Mouse (Mus musculus) liver, adult 2 months (tissue): ENCODE measurements around the gene Wwox. TPM values are rescaled to one million over a fixed set of nuclear protein-coding genes. Genes with fewer than 3 reads are reported as not detected.

ENCODE experiments used
- DNase-seq: peaks from one replicate; pipeline ENCODE4 v3.0.0-alpha.2; 2011; ENCODE audit warnings: low read depth, low spot score; ENCODE audit errors: extremely low read depth
- H3K27ac ChIP-seq: fragments of 200-500 bp; replicated peaks from 2 replicates; pipeline ENCODE4 v1.5.1; 2012; ENCODE audit warnings: low read depth, mild to moderate bottlenecking, control low read depth, inconsistent platforms, low read length; ENCODE audit not compliant: insufficient read depth
- H3K27me3 ChIP-seq: fragments of 200-500 bp; 2 replicates; pipeline ENCODE4 v1.6.1; 2012; ENCODE audit warnings: mild to moderate bottlenecking, moderate library complexity, low read length, inconsistent platforms; ENCODE audit not compliant: control insufficient read depth, insufficient read depth
- H3K36me3 ChIP-seq: fragments of 200-500 bp; 2 replicates; pipeline ENCODE4 v1.6.1; 2012; ENCODE audit warnings: low read length, inconsistent platforms; ENCODE audit not compliant: control insufficient read depth, insufficient read depth
- H3K4me1 ChIP-seq: fragments of 200-500 bp; 2 replicates; pipeline ENCODE4 v1.6.1; 2011; ENCODE audit warnings: low read length; ENCODE audit not compliant: control insufficient read depth, insufficient read depth
- H3K4me3 ChIP-seq: fragments of 200-500 bp; 2 replicates; pipeline ENCODE4 v1.5.1; 2011; ENCODE audit warnings: low read depth, mild to moderate bottlenecking, control low read depth, low read length, moderate library complexity; ENCODE audit not compliant: insufficient read depth
- H3K79me2 ChIP-seq: fragments of 200-500 bp; 2 replicates; pipeline ENCODE4 v1.6.1; 2012; ENCODE audit warnings: inconsistent platforms, mild to moderate bottlenecking, low read length, moderate library complexity; ENCODE audit not compliant: control insufficient read depth, insufficient read depth
- H3K9ac ChIP-seq: fragments of 200-500 bp; 2 replicates; pipeline ENCODE4 v1.6.1; 2012; ENCODE audit warnings: low read depth, mild to moderate bottlenecking, control low read depth, inconsistent platforms, low read length
- CTCF ChIP-seq: fragments of 200-500 bp; IDR thresholded peaks from 2 replicates; pipeline ENCODE4 v1.5.1; 2011; ENCODE audit warnings: low read depth, low read length, control low read depth
- POLR2A ChIP-seq: fragments of 200-500 bp; IDR thresholded peaks from 2 replicates; pipeline ENCODE4 v1.6.1; 2011; ENCODE audit warnings: low read length, control low read depth; ENCODE audit not compliant: insufficient read depth; ENCODE audit errors: extremely low read depth
- WGBS: fragments of 180-500 bp; shearing (Covaris S2); methylation state at CpG from one replicate; pipeline ENCODE4 v1.1.7; 2018; 5-methylcytosine and 5-hydroxymethylcytosine counted together
- polyA plus RNA-seq: library from polyadenylated mRNA; depleted of rRNA; stranded (reverse); fragments of >200 nt; gene quantifications from 2 replicates; pipeline ENCODE4 v1.2.3, GENCODE M21; 2012
- total RNA-seq: library from RNA; depleted of rRNA; stranded (reverse); fragments of >200 nt; gene quantifications from 2 replicates; pipeline ENCODE4 v1.2.3, GENCODE M21; 2014

Gene Wwox
- total and polyA plus RNA-seq, 2 experiments: 7.2 to 10.0 TPM

DNA sequence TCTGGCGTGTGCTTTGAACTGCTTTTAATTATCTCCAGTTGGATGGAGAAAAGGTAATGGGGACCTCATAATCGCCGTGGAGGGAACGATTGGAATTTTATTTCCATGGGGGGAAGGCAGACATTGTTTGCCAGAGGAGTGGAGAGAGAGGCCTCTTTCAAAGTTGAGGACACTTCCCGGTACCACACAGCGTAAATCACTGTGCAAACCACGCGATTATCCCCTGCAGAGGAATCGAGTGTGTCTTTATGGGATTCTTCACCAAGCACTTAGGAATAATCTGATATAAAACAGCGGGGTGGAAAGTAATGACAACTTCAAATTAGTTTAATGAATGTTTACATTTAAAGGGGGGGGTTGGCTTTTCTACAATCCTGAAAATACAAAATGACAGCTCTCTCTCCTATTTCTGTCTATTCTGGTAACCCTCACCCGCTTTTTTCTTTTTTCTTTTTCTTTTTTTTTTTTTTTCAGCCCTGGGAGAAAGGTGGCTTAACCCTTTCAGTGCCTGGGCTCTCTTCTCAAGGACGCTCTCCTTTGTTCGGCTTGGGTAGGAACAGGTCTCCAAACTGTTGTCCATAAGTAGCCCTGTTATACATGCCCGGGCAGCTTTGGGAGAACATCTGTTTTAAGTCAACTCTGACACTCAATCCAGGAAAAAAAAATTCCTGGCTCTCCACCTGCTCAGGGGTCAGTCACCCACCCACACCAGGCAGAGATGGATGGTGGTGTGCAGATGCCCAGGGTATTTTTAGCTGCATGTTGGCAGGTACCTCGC lies 769.1 kb downstream of the Wwox start:
- Histone ChIP-seq H3K79me2 (no peaks in the 10 kb centered on the region), H3K27ac (no peak overlapping the region), H3K4me1 (no peaks in the 10 kb centered on the region), H3K27me3 (no peaks in the 10 kb centered on the region), H3K9ac (no peak overlapping the region), H3K4me3 (no peak overlapping the region), H3K36me3 (no peaks in the 10 kb centered on the region)
- WGBS: 78% methylated on average over 15 of the region's 15 CpGs
- TF ChIP-seq CTCF: no peak
- no peak for TF ChIP-seq POLR2A
- no peak for DNase-seq

- DNase-seq: no peak
- 77% methylated on average over 6 of the region's 6 CpGs for WGBS
- Histone ChIP-seq H3K36me3 (no peaks in the 10 kb centered on the region), H3K27ac (no peak overlapping the region), H3K4me3 (no peak overlapping the region), H3K27me3 (no peaks in the 10 kb centered on the region), H3K79me2 (no peaks in the 10 kb centered on the region), H3K4me1 (no peaks in the 10 kb centered on the region), H3K9ac (no peak overlapping the region)
- TF ChIP-seq POLR2A (no peak), CTCF (no peak)
Observed at GRCm38 (mm10) chr8:115210014-115210413, 770.6 kb downstream of the Wwox start.

DNA sequence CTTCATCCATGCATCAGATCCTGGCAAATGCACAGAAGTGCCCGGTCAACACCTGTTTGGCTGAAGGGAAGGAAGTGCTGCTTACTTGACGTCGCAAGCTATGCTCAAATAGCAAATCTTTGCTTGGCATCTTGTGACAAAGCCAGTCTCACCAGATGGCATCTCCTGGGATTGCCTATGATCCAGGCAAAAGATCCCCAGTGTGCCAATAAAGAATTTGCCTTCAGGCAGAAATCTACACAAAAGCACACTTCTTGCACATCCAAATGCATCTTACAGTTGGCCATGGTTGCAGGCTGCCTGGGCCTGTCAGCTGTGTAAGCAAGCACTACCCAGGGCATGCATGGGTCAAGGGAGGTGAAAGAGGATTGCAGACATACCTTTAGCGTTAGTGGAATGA lies 773.7 kb downstream of the Wwox start:
- no peak for TF ChIP-seq POLR2A
- no peak for TF ChIP-seq CTCF
- Histone ChIP-seq H3K79me2 (no peaks in the 10 kb centered on the region), H3K27me3 (no peaks in the 10 kb centered on the region), H3K36me3 (no peaks in the 10 kb centered on the region), H3K4me3 (no peak overlapping the region), H3K27ac (no peak overlapping the region), H3K9ac (no peak overlapping the region), H3K4me1 (no peaks in the 10 kb centered on the region)
- 87% methylated on average over 4 of the region's 4 CpGs for WGBS
- DNase-seq: no peak

DNA sequence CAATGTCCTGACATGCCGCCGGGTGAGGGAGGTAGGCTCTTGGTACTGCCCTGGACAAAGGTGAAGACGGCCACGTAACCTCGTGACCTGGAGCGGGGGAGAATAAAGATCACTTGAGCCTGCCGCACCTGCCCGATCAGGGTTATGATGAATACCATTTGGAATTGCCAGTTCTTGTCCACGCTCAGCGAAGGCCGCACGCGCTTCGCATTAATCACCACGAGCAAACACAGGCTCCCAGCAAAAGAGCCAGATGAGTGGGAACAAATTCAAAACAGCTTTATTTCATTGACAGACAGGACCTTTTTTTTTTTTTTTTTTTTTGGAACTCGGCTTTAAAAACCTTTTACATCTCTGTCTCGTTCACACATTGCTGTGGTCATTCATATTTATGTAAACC lies 775.4 kb downstream of the Wwox start:
- no peak overlapping the region for H3K4me3 ChIP-seq
- 82% methylated on average over 17 of the region's 17 CpGs for WGBS
- H3K36me3 ChIP-seq: no peaks in the 10 kb centered on the region
- H3K27ac ChIP-seq: no peak overlapping the region
- H3K9ac ChIP-seq: no peak overlapping the region
- no peaks in the 10 kb centered on the region for H3K27me3 ChIP-seq
- DNase-seq: no peak
- no peaks in the 10 kb centered on the region for H3K79me2 ChIP-seq
- TF ChIP-seq CTCF (no peak), POLR2A (no peak)
- no peaks in the 10 kb centered on the region for H3K4me1 ChIP-seq

- no peak overlapping the region for H3K4me3 ChIP-seq
- WGBS: 77% methylated on average over 3 of the region's 3 CpGs
- TF ChIP-seq POLR2A (no peak), CTCF (no peak)
- H3K27ac ChIP-seq: no peak overlapping the region
- no peaks in the 10 kb centered on the region for H3K36me3 ChIP-seq
- no peaks in the 10 kb centered on the region for H3K79me2 ChIP-seq
- DNase-seq: peak; percentile 9
- H3K9ac ChIP-seq: no peak overlapping the region
- H3K4me1 ChIP-seq: no peaks in the 10 kb centered on the region
- no peaks in the 10 kb centered on the region for H3K27me3 ChIP-seq
Observed at GRCm38 (mm10) chr8:115216801-115217200, 777.3 kb downstream of the Wwox start.

GRCm38 (mm10) chr8:115222545-115222944 lies 783.1 kb downstream of the Wwox start:
- Histone ChIP-seq H3K27me3 (no peaks in the 10 kb centered on the region; the same call in 1 of the 2 replicates), H3K79me2 (no peaks in the 10 kb centered on the region), H3K4me1 (no peaks in the 10 kb centered on the region), H3K4me3 (no peak overlapping the region), H3K27ac (no peak overlapping the region), H3K36me3 (no peaks in the 10 kb centered on the region), H3K9ac (no peak overlapping the region)
- WGBS: 75% methylated on average over 13 of the region's 13 CpGs
- no peak for DNase-seq
- TF ChIP-seq CTCF (no peak), POLR2A (no peak)
